Mouse (Mus musculus) liver, adult 2 months (tissue): ENCODE data around the gene Timm8a2.

Source experiments
- CTCF ChIP-seq: fragments of 200-500 bp; IDR thresholded peaks from 2 replicates; pipeline ENCODE4 v1.5.1; 2011; ENCODE audit warnings: low read depth, low read length, control low read depth
- POLR2A ChIP-seq: fragments of 200-500 bp; IDR thresholded peaks from 2 replicates; pipeline ENCODE4 v1.6.1; 2011; ENCODE audit warnings: low read length, control low read depth; ENCODE audit not compliant: insufficient read depth; ENCODE audit errors: extremely low read depth

GRCm38 (mm10) chr14:122075485-122076200, 41.2 kb downstream of the Timm8a2 start:
- TF ChIP-seq CTCF (no peak), POLR2A (no peak)
